ENCODE assay signal across 8 mouse cellular contexts in the genomic region with DNA sequence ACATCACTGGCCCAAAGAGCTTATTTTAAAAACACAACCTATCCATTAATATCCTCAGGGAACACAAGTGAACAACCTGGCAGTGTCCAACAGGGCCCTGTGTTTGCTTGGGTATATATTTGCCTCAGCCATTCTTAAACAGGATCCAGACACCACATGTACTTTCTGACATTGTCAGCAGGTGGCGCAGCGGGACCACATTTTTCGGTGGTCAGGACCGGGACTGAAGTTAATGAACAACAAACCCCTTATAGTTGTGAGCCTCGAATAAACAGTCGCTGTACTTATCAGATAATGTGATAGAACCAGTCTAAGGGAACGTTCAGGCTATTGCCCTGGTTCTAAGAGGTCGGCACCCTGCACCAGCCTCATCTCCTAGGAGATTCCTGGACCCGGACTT. TPM values are rescaled to one million over a fixed set of nuclear protein-coding genes. Genes with fewer than 3 reads are reported as not detected.
DNase-seq lines count a peak whose midpoint lies in the region; ATAC-seq lines count a peak whose summit lies in the region.

No protein-coding gene starts in this region.

- no peak overlapping the region for H3K27ac ChIP-seq in embryonic facial prominence, embryonic 15.5 days (replicated peaks)
- no peak overlapping the region for H3K27ac ChIP-seq in heart, embryonic 12.5 days (ENCODE audit: poor library complexity, severe bottlenecking)
- H3K27ac ChIP-seq in liver, embryonic 13.5 days, result no peak overlapping the region
- no peak overlapping the region for H3K27ac ChIP-seq in neural tube, embryonic 11.5 days (ENCODE audit: low read depth, low read length)
- H3K27ac ChIP-seq in stomach, embryonic 16.5 days (ENCODE audit: low read length), result no peak overlapping the region

- H3K4me3 ChIP-seq in embryonic facial prominence, embryonic 15.5 days (replicated peaks), result no peak overlapping the region
- no peak overlapping the region for H3K4me3 ChIP-seq in heart, embryonic 12.5 days
- H3K4me3 ChIP-seq in liver, embryonic 13.5 days (replicated peaks), result no peak overlapping the region
- H3K4me3 ChIP-seq in neural tube, embryonic 11.5 days (ENCODE audit: low read depth, low read length), result no peak overlapping the region
- H3K4me3 ChIP-seq in stomach, embryonic 16.5 days (replicated peaks; ENCODE audit: low read length), result no peak overlapping the region

- no peak overlapping the region for H3K9ac ChIP-seq in embryonic facial prominence, embryonic 15.5 days
- H3K9ac ChIP-seq in heart, embryonic 12.5 days, result no peak overlapping the region
- no peak overlapping the region for H3K9ac ChIP-seq in liver, embryonic 13.5 days
- H3K9ac ChIP-seq in neural tube, embryonic 11.5 days (ENCODE audit: low read length), result no peak overlapping the region
- H3K9ac ChIP-seq in stomach, embryonic 16.5 days (ENCODE audit: low read length), result no peak overlapping the region

- H3K9me3 ChIP-seq in embryonic facial prominence, embryonic 15.5 days (replicated peaks), result no peaks in the 10 kb centered on the region
- no peaks in the 10 kb centered on the region; the same call in 1 of the 2 replicates for H3K9me3 ChIP-seq in heart, embryonic 12.5 days (replicated peaks)
- no peaks in the 10 kb centered on the region for H3K9me3 ChIP-seq in liver, embryonic 13.5 days (replicated peaks)
- no peaks in the 10 kb centered on the region for H3K9me3 ChIP-seq in neural tube, embryonic 11.5 days (ENCODE audit: control insufficient read depth, low read length)
- H3K9me3 ChIP-seq in stomach, embryonic 16.5 days (replicated peaks; ENCODE audit: control insufficient read depth, low read length), result no peaks in the 10 kb centered on the region

- H3K4me1 ChIP-seq in embryonic facial prominence, embryonic 15.5 days, result no peaks in the 10 kb centered on the region
- H3K4me1 ChIP-seq in heart, embryonic 12.5 days (replicated peaks), result 0 out of 2 replicates have a peak, but pooled peaks cover 3% of the 10 kb centered on the region
- no peaks in the 10 kb centered on the region for H3K4me1 ChIP-seq in liver, embryonic 13.5 days (replicated peaks)
- H3K4me1 ChIP-seq in neural tube, embryonic 11.5 days (ENCODE audit: control insufficient read depth, insufficient read depth, low read length), result no peaks in the 10 kb centered on the region
- H3K4me1 ChIP-seq in stomach, embryonic 16.5 days (ENCODE audit: control insufficient read depth, insufficient read depth, low read length), result no peaks in the 10 kb centered on the region

- no peaks in the 10 kb centered on the region for H3K27me3 ChIP-seq in embryonic facial prominence, embryonic 15.5 days
- H3K27me3 ChIP-seq in heart, embryonic 12.5 days (replicated peaks), result peaks cover 73% of the 10 kb centered on the region
- H3K27me3 ChIP-seq in liver, embryonic 13.5 days, result no peaks in the 10 kb centered on the region
- H3K27me3 ChIP-seq in neural tube, embryonic 11.5 days (ENCODE audit: control insufficient read depth, insufficient read depth, low read length), result no peaks in the 10 kb centered on the region
- H3K27me3 ChIP-seq in stomach, embryonic 16.5 days (ENCODE audit: control insufficient read depth, insufficient read depth, low read length), result no peaks in the 10 kb centered on the region

- 4% methylated on average over 9 of the region's 9 CpGs for WGBS in embryonic facial prominence, embryonic 15.5 days
- WGBS in heart, embryonic 12.5 days, result 7% methylated on average over 9 of the region's 9 CpGs
- WGBS in liver, embryonic 13.5 days (ENCODE audit: insufficient replicate concordance), result 9% methylated on average over 9 of the region's 9 CpGs
- 13% methylated on average over 9 of the region's 9 CpGs for WGBS in neural tube, embryonic 11.5 days
- 5% methylated on average over 9 of the region's 9 CpGs for WGBS in stomach, embryonic 16.5 days

- peak; percentile 77 to 79 for DNase-seq in B cell, adult 2 months
- DNase-seq in adrenal gland, postnatal 4 days (ENCODE audit: low spot score in 2 of 2), result peak; percentile 50 to 72
- peak; percentile 90 for DNase-seq in kidney, postnatal 10 days
- DNase-seq in liver, embryonic 13.5 days, result peak; percentile 34
- DNase-seq in neural tube, embryonic 11.5 days (ENCODE audit: low spot score), result peak; percentile 86

- H3K36me3 ChIP-seq in embryonic facial prominence, embryonic 15.5 days, result no peaks in the 10 kb centered on the region
- H3K36me3 ChIP-seq in heart, embryonic 12.5 days, result no peaks in the 10 kb centered on the region
- H3K36me3 ChIP-seq in liver, embryonic 13.5 days, result no peaks in the 10 kb centered on the region
- no peaks in the 10 kb centered on the region for H3K36me3 ChIP-seq in neural tube, embryonic 11.5 days (ENCODE audit: control insufficient read depth, insufficient read depth, low read length)
- H3K36me3 ChIP-seq in stomach, embryonic 16.5 days (ENCODE audit: control insufficient read depth, insufficient read depth, low read length), result no peaks in the 10 kb centered on the region

- H3K4me2 ChIP-seq in embryonic facial prominence, embryonic 15.5 days (replicated peaks), result peak overlapping the region; percentile 34
- H3K4me2 ChIP-seq in heart, embryonic 12.5 days, result peak overlapping the region; percentile 34
- H3K4me2 ChIP-seq in liver, embryonic 13.5 days, result no peak overlapping the region
- no peak overlapping the region for H3K4me2 ChIP-seq in neural tube, embryonic 11.5 days (ENCODE audit: low read depth)
- peak overlapping the region; percentile 33 for H3K4me2 ChIP-seq in stomach, embryonic 16.5 days (ENCODE audit: low read depth, low read length)

- ATAC-seq in embryonic facial prominence, embryonic 15.5 days (ENCODE audit: insufficient number of reproducible peaks, low FRiP score, low TSS enrichment, low read depth), result no peak
- no peak for ATAC-seq in heart, embryonic 12.5 days (ENCODE audit: insufficient number of reproducible peaks, low FRiP score)
- ATAC-seq in liver, embryonic 13.5 days (ENCODE audit: low read depth), result peak; percentile 53; the same call in 1 of the 2 replicates
- peak; percentile 35; the same call in 1 of the 2 replicates for ATAC-seq in neural tube, embryonic 11.5 days (ENCODE audit: insufficient read depth, low FRiP score, low TSS enrichment)
- ATAC-seq in stomach, embryonic 16.5 days (ENCODE audit: insufficient read depth, low FRiP score), result peak; percentile 79; the same call in 1 of the 2 replicates

RNA-seq across cellular contexts. Expression of gene Bcas1, which starts 23.3 kb away (rescaled TPM):
- total RNA-seq in adrenal gland, postnatal 4 days (2021), result 1 to 10 TPM in 1 of 2 experiments, under 1 TPM in 1; 0.48 to 1.2 TPM
- polyA plus RNA-seq in embryonic facial prominence, embryonic 15.5 days (2015; fragmentation: Nextera tagmentation; extraction: Ambion mirVana), result 3.3 and 4.7 TPM in 2 replicates
- polyA plus RNA-seq in heart, embryonic 12.5 days (2016; fragmentation: Nextera tagmentation; extraction: Ambion mirVana), result 0.74 and 1.1 TPM in 2 replicates
- 6.3 and 9.0 TPM in 2 replicates for polyA plus RNA-seq in liver, embryonic 13.5 days (2015; fragmentation: Nextera tagmentation; extraction: Ambion mirVana)
- polyA plus RNA-seq in neural tube, embryonic 11.5 days (2014; fragmentation: Nextera tagmentation; extraction: Ambion mirVana), result 1.0 and 1.2 TPM in 2 replicates
- polyA plus RNA-seq in stomach, embryonic 16.5 days (2015; fragmentation: Nextera tagmentation; extraction: Ambion mirVana), result 8.9 and 13.2 TPM in 2 replicates

RNA-seq across cellular contexts. Expression of gene Pfdn4, which starts 45.3 kb away (rescaled TPM):
- 10 to 100 TPM; 20.9 to 24.6 TPM for total RNA-seq in adrenal gland, postnatal 4 days (2021)
- 71.4 and 72.6 TPM in 2 replicates for polyA plus RNA-seq in embryonic facial prominence, embryonic 15.5 days (2015; fragmentation: Nextera tagmentation; extraction: Ambion mirVana)
- polyA plus RNA-seq in heart, embryonic 12.5 days (2016; fragmentation: Nextera tagmentation; extraction: Ambion mirVana), result 63.1 and 67.1 TPM in 2 replicates
- 50.0 and 61.9 TPM in 2 replicates for polyA plus RNA-seq in liver, embryonic 13.5 days (2015; fragmentation: Nextera tagmentation; extraction: Ambion mirVana)
- 124 and 128 TPM in 2 replicates for polyA plus RNA-seq in neural tube, embryonic 11.5 days (2014; fragmentation: Nextera tagmentation; extraction: Ambion mirVana)
- 53.0 and 67.3 TPM in 2 replicates for polyA plus RNA-seq in stomach, embryonic 16.5 days (2015; fragmentation: Nextera tagmentation; extraction: Ambion mirVana)

RNA-seq across cellular contexts. Expression of gene Cyp24a1, which starts 46.0 kb away (rescaled TPM):
- 1 to 10 TPM in 1 of 2 experiments, not detected in 1; 3.0 TPM for total RNA-seq in adrenal gland, postnatal 4 days (2021)
- 0.09 and 0.17 TPM in 2 replicates for polyA plus RNA-seq in embryonic facial prominence, embryonic 15.5 days (2015; fragmentation: Nextera tagmentation; extraction: Ambion mirVana)
- not detected in 2 replicates for polyA plus RNA-seq in heart, embryonic 12.5 days (2016; fragmentation: Nextera tagmentation; extraction: Ambion mirVana)
- polyA plus RNA-seq in liver, embryonic 13.5 days (2015; fragmentation: Nextera tagmentation; extraction: Ambion mirVana), result 0.02 TPM in 1 of 2 replicates, not detected in the other
- not detected in 2 replicates for polyA plus RNA-seq in neural tube, embryonic 11.5 days (2014; fragmentation: Nextera tagmentation; extraction: Ambion mirVana)
- polyA plus RNA-seq in stomach, embryonic 16.5 days (2015; fragmentation: Nextera tagmentation; extraction: Ambion mirVana), result not detected in 2 replicates

Comparison
In these comparisons a context has a peak if more than half of its experiments do, and no peak if none do; other contexts are left out.
1. DNase-seq: peak in every context shown above with its lines; median percentile 90 in kidney, postnatal 10 days; 86 in neural tube, embryonic 11.5 days; 78 in B cell, adult 2 months; 61 in adrenal gland, postnatal 4 days; 34 in liver, embryonic 13.5 days.
2. ATAC-seq: peak in liver, embryonic 13.5 days (single experiment), neural tube, embryonic 11.5 days (single experiment) and stomach, embryonic 16.5 days (single experiment); none in embryonic facial prominence, embryonic 15.5 days (single experiment) and heart, embryonic 12.5 days (single experiment).
3. H3K4me2 ChIP-seq: peak in embryonic facial prominence, embryonic 15.5 days (single experiment), heart, embryonic 12.5 days (single experiment) and stomach, embryonic 16.5 days (single experiment); none in liver, embryonic 13.5 days (single experiment) and neural tube, embryonic 11.5 days (single experiment).